Mouse (Mus musculus) CD4-positive, CD25-positive, alpha-beta regulatory T cell, adult 2 months (primary cell): ENCODE data around the gene Gkn2.
A peak's percentile ranks its signal among the peaks of the same experiment; 100 is the strongest.

Experiments
- DNase-seq: peaks from one replicate; pipeline ENCODE4 v3.0.0-alpha.2; 2012; ENCODE audit warnings: low read depth, low spot score

The Gkn2 gene

GRCm38 (mm10) chr6:87399886-87400566 is 26.9 kb downstream of the Gkn2 start:
- DNase-seq, result peak; percentile 64

- DNase-seq, result no peak
Observed at GRCm38 (mm10) chr6:87401456-87401855, 28.3 kb downstream of the Gkn2 start.

GRCm38 (mm10) chr6:87412011-87412410 is 38.9 kb downstream of the Gkn2 start:
- DNase-seq, result no peak

GRCm38 (mm10) chr6:87422304-87422703 is 49.1 kb downstream of the Gkn2 start:
- no peak for DNase-seq

- no peak for DNase-seq
Observed at GRCm38 (mm10) chr6:87424037-87424816, 51.1 kb downstream of the Gkn2 start.

- no peak for DNase-seq
Observed at GRCm38 (mm10) chr6:87426954-87427353, 53.8 kb downstream of the Gkn2 start.

GRCm38 (mm10) chr6:87427616-87428015 is 54.5 kb downstream of the Gkn2 start:
- DNase-seq, result no peak

GRCm38 (mm10) chr6:87428487-87429044 is 55.4 kb downstream of the Gkn2 start, which contains the start of gene Bmp10:
TSS of gene Bmp10 (plus strand) at chr6:87428994.
- no peak for DNase-seq
